Mouse (Mus musculus) liver, postnatal 0 days (tissue): ENCODE data around the gene Btg2.

Experiments used
- CTCF ChIP-seq: sonication (generic); IDR thresholded peaks from 2 replicates; pipeline ENCODE4 v1.5.1; 2016; ENCODE audit warnings: antibody characterized with exemption, low read depth
- EP300 ChIP-seq: IDR thresholded peaks from 2 replicates; pipeline ENCODE4 v1.6.1; 2016; ENCODE audit warnings: antibody characterized with exemption, low read depth, mild to moderate bottlenecking

DNA sequence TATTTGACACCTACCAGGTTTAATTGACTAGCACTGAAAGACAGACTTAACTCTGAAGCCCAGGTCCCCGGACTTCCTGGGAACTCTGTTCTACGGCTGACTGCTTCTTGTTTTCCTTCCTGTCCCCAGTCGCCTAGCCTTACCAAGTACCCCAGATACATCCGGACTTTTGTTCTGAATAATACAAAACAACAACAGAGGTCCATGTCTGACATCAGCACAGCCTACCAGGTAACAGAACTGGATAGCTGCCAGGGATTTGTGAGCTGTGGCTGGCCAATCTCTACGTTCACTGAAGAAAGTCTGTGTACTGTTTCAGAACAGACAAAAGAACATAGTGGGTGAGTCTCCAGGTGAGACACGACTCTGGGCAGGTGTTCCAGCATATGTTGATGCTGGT, 20.1 kb downstream of the Btg2 start:
- TF ChIP-seq CTCF (no peak), EP300 (peak; percentile 30; the same call in 1 of the 2 replicates)
